Comparison of ENCODE assay signal across 15 mouse cellular contexts in the genomic region with DNA sequence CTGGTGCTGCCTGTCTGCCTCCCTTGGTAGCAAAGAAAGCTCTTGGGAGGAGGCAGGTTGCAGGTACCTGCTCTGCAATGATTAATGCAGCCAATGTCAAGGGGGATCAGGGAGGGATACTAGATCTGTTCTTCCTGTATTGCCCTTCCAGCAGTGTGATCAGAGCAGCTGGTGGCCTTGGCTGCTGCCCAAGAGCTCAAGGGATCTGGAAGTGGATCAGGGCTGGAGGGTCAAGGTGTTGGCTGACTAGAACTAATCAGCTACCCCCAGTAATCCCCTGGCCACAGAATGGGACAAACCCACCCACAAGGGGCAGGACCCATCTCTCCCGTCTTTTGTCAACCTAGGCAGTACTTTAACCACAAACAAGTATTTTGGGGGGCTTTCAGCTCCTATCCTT.
DNase-seq lines count a peak whose midpoint lies in the region; TF ChIP-seq lines count a peak whose summit lies in the region.
"Had no signal": no experiment of that assay in that cellular context is flagged by ENCODE, and none has a peak within 500 bp of the region (broad histone marks: within the 10 kb centered on the region; RNA-seq: fewer than 3 reads in every experiment).

No protein-coding gene starts in this region.

- intact Hi-C loops in heart, postnatal 25 days (cut with DNase I): no loop called here
- intact Hi-C loops in left cerebral cortex, postnatal 4 days (cut with DNase I): no loop called here
- intact Hi-C loops in left cerebral cortex, adult 2 months (cut with DNase I): no loop called here

- no peaks in the 10 kb centered on the region for H3K9me3 ChIP-seq in hindbrain, embryonic 10.5 days
- H3K9me3 ChIP-seq: heart, embryonic 13.5 days; hindbrain, embryonic 13.5 days; limb, embryonic 12.5 days had no signal

- TF ChIP-seq CTCF in left cerebral cortex, adult 2 months (IDR thresholded peaks at IDR 0.05): no peak

- H3K27ac ChIP-seq in left cerebral cortex, adult 2 months: no peak overlapping the region
- H3K27ac ChIP-seq in hindbrain, embryonic 10.5 days: no peak overlapping the region
- H3K27ac ChIP-seq: heart, embryonic 13.5 days; hindbrain, embryonic 13.5 days; limb, embryonic 12.5 days had no signal

- peaks cover 73% of the 10 kb centered on the region for H3K27me3 ChIP-seq in hindbrain, embryonic 10.5 days (ENCODE audit: insufficient read depth, poor library complexity, severe bottlenecking)

- H3K4me3 ChIP-seq in left cerebral cortex, adult 2 months: no peak overlapping the region
- H3K4me3 ChIP-seq in hindbrain, embryonic 10.5 days: no peak overlapping the region
- H3K4me3 ChIP-seq: heart, embryonic 13.5 days; hindbrain, embryonic 13.5 days; limb, embryonic 12.5 days; myocyte had no signal

- 73% methylated on average over 1 of the region's 1 CpGs for WGBS in hindbrain, embryonic 10.5 days

- H3K36me3 ChIP-seq in hindbrain, embryonic 10.5 days: no peaks in the 10 kb centered on the region
- H3K36me3 ChIP-seq: heart, embryonic 13.5 days; hindbrain, embryonic 13.5 days; limb, embryonic 12.5 days had no signal

- H3K4me1 ChIP-seq in hindbrain, embryonic 10.5 days (replicated peaks): no peaks in the 10 kb centered on the region
- H3K4me1 ChIP-seq: heart, embryonic 13.5 days; limb, embryonic 12.5 days had no signal

- DNase-seq in heart, adult 11 months: peak; percentile 68
- no peak for DNase-seq in heart, postnatal 25 days (ENCODE audit: low spot score)
- DNase-seq in left cerebral cortex, postnatal 4 days: peak; percentile 14
- DNase-seq in left cerebral cortex, adult 2 months (ENCODE audit: extremely low spot score in 1 of 2, low spot score in 2 of 2): no peak
- peak; percentile 48 for DNase-seq in adrenal gland, postnatal 10 days
- peak; percentile 32 to 38 for DNase-seq in kidney, postnatal 4 days
- no peak for DNase-seq in hindbrain, embryonic 10.5 days (ENCODE audit: low spot score)
- no peak for DNase-seq in yolk sac, embryonic 10.5 days (ENCODE audit: low spot score)
- DNase-seq: cerebellum, adult 8-10 months; embryo, embryonic 11 days; thymus, postnatal 14 days had no signal

Comparison
In these comparisons a context has a peak if more than half of its experiments do, and no peak if none do; other contexts are left out.
1. DNase-seq: peak in heart, adult 11 months (single experiment), left cerebral cortex, postnatal 4 days (single experiment), adrenal gland, postnatal 10 days (single experiment) and kidney, postnatal 4 days (2 of 2); none in heart, postnatal 25 days (single experiment), left cerebral cortex, adult 2 months (0 of 2), hindbrain, embryonic 10.5 days (single experiment) and yolk sac, embryonic 10.5 days (single experiment).